Comparison of ENCODE assay signal across 14 mouse cellular contexts in genomic region chr9:13525561-13526255, GRCm38 (mm10).
A peak's percentile ranks its signal among the peaks of the same experiment; 100 is the strongest.
DNase-seq lines count a peak whose midpoint lies in the region; ATAC-seq and TF ChIP-seq lines count a peak whose summit lies in the region.
"Had no signal": no experiment of that assay in that cellular context is flagged by ENCODE, and none has a peak within 500 bp of the region (broad histone marks: within the 10 kb centered on the region; RNA-seq: fewer than 3 reads in every experiment).

No protein-coding gene starts in this region.

- no peak for ATAC-seq in midbrain, postnatal 0 days (ENCODE audit: low FRiP score)
- ATAC-seq in midbrain, embryonic 15.5 days (replicated peaks) = no peak
- ATAC-seq in forebrain, embryonic 11.5 days (replicated peaks; ENCODE audit: low FRiP score) = peak; percentile 90
- ATAC-seq in kidney, embryonic 15.5 days (replicated peaks; ENCODE audit: low FRiP score) = peak; percentile 75
- peak; percentile 50; the same call in 1 of the 2 replicates for ATAC-seq in stomach, embryonic 15.5 days (ENCODE audit: insufficient read depth, low FRiP score, low read depth)

- H3K9ac ChIP-seq in midbrain, postnatal 0 days (replicated peaks; ENCODE audit: low read length, poor library complexity, severe bottlenecking) = no peak overlapping the region
- no peak overlapping the region for H3K9ac ChIP-seq in midbrain, embryonic 15.5 days
- no peak overlapping the region for H3K9ac ChIP-seq in forebrain, embryonic 11.5 days (ENCODE audit: low read length)
- H3K9ac ChIP-seq in kidney, embryonic 15.5 days = no peak overlapping the region
- H3K9ac ChIP-seq in stomach, embryonic 15.5 days = no peak overlapping the region
- H3K9ac ChIP-seq: neural tube, embryonic 12.5 days had no signal

- H3K4me2 ChIP-seq in midbrain, postnatal 0 days (ENCODE audit: low read depth, low read length, poor library complexity, severe bottlenecking) = no peak overlapping the region
- no peak overlapping the region for H3K4me2 ChIP-seq in midbrain, embryonic 15.5 days
- H3K4me2 ChIP-seq in forebrain, embryonic 11.5 days (ENCODE audit: low read depth, low read length, severe bottlenecking) = no peak overlapping the region; the same call in 1 of the 2 replicates
- no peak overlapping the region for H3K4me2 ChIP-seq in kidney, embryonic 15.5 days
- H3K4me2 ChIP-seq in stomach, embryonic 15.5 days = no peak overlapping the region
- H3K4me2 ChIP-seq: neural tube, embryonic 12.5 days had no signal

- no peak overlapping the region for H3K4me3 ChIP-seq in midbrain, postnatal 0 days (ENCODE audit: low read depth, low read length)
- no peak overlapping the region for H3K4me3 ChIP-seq in midbrain, embryonic 15.5 days
- no peak overlapping the region for H3K4me3 ChIP-seq in forebrain, embryonic 11.5 days (ENCODE audit: low read depth, low read length)
- H3K4me3 ChIP-seq in kidney, embryonic 15.5 days (replicated peaks) = no peak overlapping the region
- H3K4me3 ChIP-seq in stomach, embryonic 15.5 days (replicated peaks) = no peak overlapping the region
- H3K4me3 ChIP-seq: erythroblast, embryonic 14.5 days; neural tube, embryonic 12.5 days had no signal

- no peak overlapping the region for H3K27ac ChIP-seq in midbrain, postnatal 0 days (ENCODE audit: low read depth, low read length)
- no peak overlapping the region for H3K27ac ChIP-seq in midbrain, embryonic 15.5 days
- H3K27ac ChIP-seq in forebrain, embryonic 11.5 days (ENCODE audit: low read depth, low read length) = peak overlapping the region; percentile 65; the same call in 1 of the 2 replicates
- peak overlapping the region; percentile 85 for H3K27ac ChIP-seq in kidney, embryonic 15.5 days
- H3K27ac ChIP-seq in stomach, embryonic 15.5 days = peak overlapping the region; percentile 44
- H3K27ac ChIP-seq: neural tube, embryonic 12.5 days had no signal

- WGBS in midbrain, postnatal 0 days = 51% methylated on average over 5 of the region's 5 CpGs
- 47% methylated on average over 5 of the region's 5 CpGs for WGBS in midbrain, embryonic 15.5 days
- 45% methylated on average over 5 of the region's 5 CpGs for WGBS in forebrain, embryonic 11.5 days
- 52% methylated on average over 5 of the region's 5 CpGs for WGBS in kidney, embryonic 15.5 days
- 39% methylated on average over 5 of the region's 5 CpGs for WGBS in stomach, embryonic 15.5 days

- H3K4me1 ChIP-seq in midbrain, postnatal 0 days (ENCODE audit: insufficient read depth, low read length) = no peaks in the 10 kb centered on the region
- H3K4me1 ChIP-seq in midbrain, embryonic 15.5 days = peaks cover 12% of the 10 kb centered on the region; the same call in 1 of the 2 replicates
- H3K4me1 ChIP-seq in forebrain, embryonic 11.5 days (replicated peaks; ENCODE audit: control insufficient read depth, insufficient read depth, low read length) = 0 out of 2 replicates have a peak, but pooled peaks cover 4% of the 10 kb centered on the region
- peaks cover 38% of the 10 kb centered on the region for H3K4me1 ChIP-seq in kidney, embryonic 15.5 days
- H3K4me1 ChIP-seq in stomach, embryonic 15.5 days = peaks cover 9% of the 10 kb centered on the region; the same call in 1 of the 2 replicates

- no peaks in the 10 kb centered on the region for H3K36me3 ChIP-seq in midbrain, postnatal 0 days (ENCODE audit: insufficient read depth, low read length)
- no peaks in the 10 kb centered on the region for H3K36me3 ChIP-seq in midbrain, embryonic 15.5 days (replicated peaks)
- no peaks in the 10 kb centered on the region for H3K36me3 ChIP-seq in forebrain, embryonic 11.5 days (ENCODE audit: control insufficient read depth, insufficient read depth, low read length)
- H3K36me3 ChIP-seq in kidney, embryonic 15.5 days = no peaks in the 10 kb centered on the region
- no peaks in the 10 kb centered on the region for H3K36me3 ChIP-seq in stomach, embryonic 15.5 days
- H3K36me3 ChIP-seq: neural tube, embryonic 12.5 days had no signal

- peak; percentile 32 for DNase-seq in midbrain, postnatal 0 days (ENCODE audit: low spot score)
- no peak for DNase-seq in forebrain, embryonic 11.5 days (ENCODE audit: low spot score)
- no peak for DNase-seq in right cerebral cortex, postnatal 36 days (ENCODE audit: low spot score in 2 of 2)
- DNase-seq in adrenal gland, postnatal 25 days = no peak
- DNase-seq in cerebellum, adult 18-20 months = no peak
- DNase-seq: cerebellum, adult 11-12 months; heart, adult 11 months; lung, postnatal 4 days; thymus, postnatal 4 days had no signal

- H3K9me3 ChIP-seq in midbrain, postnatal 0 days (ENCODE audit: low read length) = no peaks in the 10 kb centered on the region
- H3K9me3 ChIP-seq in midbrain, embryonic 15.5 days = no peaks in the 10 kb centered on the region
- no peaks in the 10 kb centered on the region for H3K9me3 ChIP-seq in forebrain, embryonic 11.5 days (ENCODE audit: control insufficient read depth, low read length)
- no peaks in the 10 kb centered on the region for H3K9me3 ChIP-seq in kidney, embryonic 15.5 days (replicated peaks)
- H3K9me3 ChIP-seq in stomach, embryonic 15.5 days = no peaks in the 10 kb centered on the region
- H3K9me3 ChIP-seq: neural tube, embryonic 12.5 days had no signal

- no peak for TF ChIP-seq CTCF in midbrain, postnatal 0 days (IDR thresholded peaks at IDR 0.05)

- no peaks in the 10 kb centered on the region for H3K27me3 ChIP-seq in midbrain, postnatal 0 days (ENCODE audit: insufficient read depth, low read length)
- H3K27me3 ChIP-seq in midbrain, embryonic 15.5 days (replicated peaks) = no peaks in the 10 kb centered on the region
- H3K27me3 ChIP-seq in forebrain, embryonic 11.5 days (ENCODE audit: control insufficient read depth, insufficient read depth, low read length) = no peaks in the 10 kb centered on the region
- no peaks in the 10 kb centered on the region for H3K27me3 ChIP-seq in kidney, embryonic 15.5 days
- H3K27me3 ChIP-seq in stomach, embryonic 15.5 days (replicated peaks) = no peaks in the 10 kb centered on the region
- H3K27me3 ChIP-seq: neural tube, embryonic 12.5 days had no signal

Comparison
In these comparisons a context has a peak if more than half of its experiments do, and no peak if none do; other contexts are left out.
1. ATAC-seq: peak in forebrain, embryonic 11.5 days (single experiment), kidney, embryonic 15.5 days (single experiment) and stomach, embryonic 15.5 days (single experiment); none in midbrain, postnatal 0 days (single experiment) and midbrain, embryonic 15.5 days (single experiment).
2. H3K27ac ChIP-seq: peak in forebrain, embryonic 11.5 days (single experiment), kidney, embryonic 15.5 days (single experiment) and stomach, embryonic 15.5 days (single experiment); none in midbrain, postnatal 0 days (single experiment) and midbrain, embryonic 15.5 days (single experiment).